Mouse (Mus musculus): ENCODE results near the gene Arpc2. TPM values are rescaled to one million over a fixed set of nuclear protein-coding genes. Genes with fewer than 3 reads are reported as not detected.

Gene Arpc2
- 429 and 448 TPM in 2 replicates for polyA plus RNA-seq (2015; fragmentation: Nextera tagmentation; extraction: Ambion mirVana)

- 2% methylated on average over 53 of the region's 55 CpGs for WGBS
- ATAC-seq (ENCODE audit: borderline replicate concordance, extremely low read depth, low FRiP score, low TSS enrichment) = peak; percentile 95
- H3K36me3 ChIP-seq = no peaks in the 10 kb centered on the region
Measured at GRCm38 (mm10) chr1:74235938-74236589, at the start of gene Arpc2. TSS of gene Arpc2 (plus strand) at chr1:74236084.

GRCm38 (mm10) chr1:74190471-74190870 lies 45.4 kb upstream of the Arpc2 start:
- no peak for ATAC-seq (ENCODE audit: borderline replicate concordance, extremely low read depth, low FRiP score, low TSS enrichment)
- Histone ChIP-seq H3K27me3 (no peaks in the 10 kb centered on the region), H3K9me3 (no peaks in the 10 kb centered on the region), H3K27ac (no peak overlapping the region), H3K4me2 (no peak overlapping the region), H3K9ac (no peak overlapping the region), H3K4me3 (no peak overlapping the region), H3K4me1 (no peaks in the 10 kb centered on the region), H3K36me3 (no peaks in the 10 kb centered on the region)
- WGBS = 86% methylated on average over 7 of the region's 7 CpGs

More at GRCm38 (mm10) chr1:74235938-74236589, at the start of gene Arpc2:
- Histone ChIP-seq H3K9me3 (no peaks in the 10 kb centered on the region), H3K4me1 (peaks cover 39% of the 10 kb centered on the region), H3K27ac (peak within 1 kb of the TSS; percentile 88), H3K4me3 (peak within 1 kb of the TSS; percentile 99), H3K9ac (peak within 1 kb of the TSS; percentile 91), H3K4me2 (peak within 1 kb of the TSS; percentile 88), H3K27me3 (no peaks in the 10 kb centered on the region)

- Histone ChIP-seq H3K4me1 (no peaks in the 10 kb centered on the region), H3K9me3 (no peaks in the 10 kb centered on the region), H3K4me2 (no peak overlapping the region), H3K4me3 (no peak overlapping the region), H3K27me3 (no peaks in the 10 kb centered on the region), H3K36me3 (no peaks in the 10 kb centered on the region), H3K27ac (no peak overlapping the region), H3K9ac (no peak overlapping the region)
- no peak for ATAC-seq (ENCODE audit: borderline replicate concordance, extremely low read depth, low FRiP score, low TSS enrichment)
- WGBS = 63% methylated on average over 2 of the region's 2 CpGs
Measured at GRCm38 (mm10) chr1:74192711-74193110, 43.2 kb upstream of the Arpc2 start.

GRCm38 (mm10) chr1:74194445-74194844 lies 41.4 kb upstream of the Arpc2 start, which contains the start of gene Cxcr1:
TSS of gene Cxcr1 (minus strand) at chr1:74194631.
- Histone ChIP-seq H3K4me1 (peaks cover 6% of the 10 kb centered on the region; the same call in 1 of the 2 replicates), H3K27me3 (no peaks in the 10 kb centered on the region), H3K4me2 (no peak within 1 kb of the TSS), H3K9ac (no peak within 1 kb of the TSS), H3K9me3 (no peaks in the 10 kb centered on the region), H3K27ac (no peak within 1 kb of the TSS), H3K36me3 (no peaks in the 10 kb centered on the region), H3K4me3 (no peak within 1 kb of the TSS)
- 68% methylated on average over 8 of the region's 8 CpGs for whole genome bisulfite sequencing
- ATAC-seq (ENCODE audit: borderline replicate concordance, extremely low read depth, low FRiP score, low TSS enrichment) = no peak

- H3K27ac ChIP-seq = no peak overlapping the region
- no peaks in the 10 kb centered on the region for H3K36me3 ChIP-seq
- 40% methylated on average over 7 of the region's 7 CpGs for WGBS
- H3K9ac ChIP-seq = no peak overlapping the region
- no peak overlapping the region for H3K4me2 ChIP-seq
- no peaks in the 10 kb centered on the region for H3K9me3 ChIP-seq
- H3K4me3 ChIP-seq = no peak overlapping the region
- peaks cover 7% of the 10 kb centered on the region for H3K4me1 ChIP-seq
- no peak for ATAC-seq (ENCODE audit: borderline replicate concordance, extremely low read depth, low FRiP score, low TSS enrichment)
- no peaks in the 10 kb centered on the region for H3K27me3 ChIP-seq
Measured at GRCm38 (mm10) chr1:74195961-74196360, 39.9 kb upstream of the Arpc2 start.

GRCm38 (mm10) chr1:74196621-74197419 lies 39.1 kb upstream of the Arpc2 start:
- 69% methylated on average over 17 of the region's 17 CpGs for WGBS
- Histone ChIP-seq H3K4me1 (peaks cover 9% of the 10 kb centered on the region), H3K4me3 (no peak overlapping the region), H3K9me3 (no peaks in the 10 kb centered on the region), H3K36me3 (no peaks in the 10 kb centered on the region), H3K27me3 (no peaks in the 10 kb centered on the region), H3K4me2 (no peak overlapping the region), H3K9ac (no peak overlapping the region), H3K27ac (no peak overlapping the region)
- no peak for ATAC-seq (ENCODE audit: borderline replicate concordance, extremely low read depth, low FRiP score, low TSS enrichment)

GRCm38 (mm10) chr1:74197726-74198470 lies 38.0 kb upstream of the Arpc2 start:
- Histone ChIP-seq H3K4me3 (no peak overlapping the region), H3K27ac (no peak overlapping the region), H3K9me3 (no peaks in the 10 kb centered on the region), H3K9ac (no peak overlapping the region), H3K36me3 (no peaks in the 10 kb centered on the region), H3K27me3 (no peaks in the 10 kb centered on the region), H3K4me2 (no peak overlapping the region), H3K4me1 (peaks cover 9% of the 10 kb centered on the region)
- no peak for ATAC-seq (ENCODE audit: borderline replicate concordance, extremely low read depth, low FRiP score, low TSS enrichment)
- WGBS = 71% methylated on average over 12 of the region's 12 CpGs

GRCm38 (mm10) chr1:74199046-74199445 lies 36.8 kb upstream of the Arpc2 start:
- Histone ChIP-seq H3K27me3 (no peaks in the 10 kb centered on the region), H3K4me1 (peaks cover 9% of the 10 kb centered on the region), H3K27ac (no peak overlapping the region), H3K4me2 (no peak overlapping the region), H3K9ac (no peak overlapping the region), H3K4me3 (no peak overlapping the region), H3K36me3 (no peaks in the 10 kb centered on the region), H3K9me3 (no peaks in the 10 kb centered on the region)
- 48% methylated on average over 8 of the region's 8 CpGs for WGBS
- ATAC-seq (ENCODE audit: borderline replicate concordance, extremely low read depth, low FRiP score, low TSS enrichment) = 0 out of 2 replicates have a peak, but pooled peaks have one; percentile 40

- no peak overlapping the region for H3K27ac ChIP-seq
- no peak overlapping the region for H3K9ac ChIP-seq
- no peaks in the 10 kb centered on the region for H3K9me3 ChIP-seq
- no peaks in the 10 kb centered on the region for H3K27me3 ChIP-seq
- no peaks in the 10 kb centered on the region for H3K36me3 ChIP-seq
- H3K4me3 ChIP-seq = no peak overlapping the region
- peaks cover 9% of the 10 kb centered on the region for H3K4me1 ChIP-seq
- H3K4me2 ChIP-seq = no peak overlapping the region
- no peak for ATAC-seq (ENCODE audit: borderline replicate concordance, extremely low read depth, low FRiP score, low TSS enrichment)
- WGBS = 79% methylated on average over 7 of the region's 7 CpGs
Measured at GRCm38 (mm10) chr1:74201048-74201844, 34.6 kb upstream of the Arpc2 start.

- no peak for ATAC-seq (ENCODE audit: borderline replicate concordance, extremely low read depth, low FRiP score, low TSS enrichment)
- H3K36me3 ChIP-seq = no peaks in the 10 kb centered on the region
- H3K4me2 ChIP-seq = no peak overlapping the region
- H3K27ac ChIP-seq = no peak overlapping the region
- H3K27me3 ChIP-seq = no peaks in the 10 kb centered on the region
- no peaks in the 10 kb centered on the region for H3K9me3 ChIP-seq
- H3K9ac ChIP-seq = no peak overlapping the region
- WGBS = 58% methylated on average over 5 of the region's 5 CpGs
- no peak overlapping the region for H3K4me3 ChIP-seq
- H3K4me1 ChIP-seq = peaks cover 9% of the 10 kb centered on the region
Measured at GRCm38 (mm10) chr1:74203457-74203856, 32.4 kb upstream of the Arpc2 start.

- 54% methylated on average over 7 of the region's 7 CpGs for WGBS
- Histone ChIP-seq H3K27me3 (no peaks in the 10 kb centered on the region), H3K9me3 (no peaks in the 10 kb centered on the region), H3K4me1 (peaks cover 3% of the 10 kb centered on the region; the same call in 1 of the 2 replicates), H3K9ac (no peak overlapping the region), H3K4me3 (no peak overlapping the region), H3K4me2 (no peak overlapping the region), H3K36me3 (no peaks in the 10 kb centered on the region), H3K27ac (no peak overlapping the region)
- ATAC-seq (ENCODE audit: borderline replicate concordance, extremely low read depth, low FRiP score, low TSS enrichment) = no peak
Measured at GRCm38 (mm10) chr1:74205881-74206280, 30.0 kb upstream of the Arpc2 start.
